Mouse (Mus musculus): Measurements from ENCODE around the gene Fxyd4. TPM values are rescaled to one million over a fixed set of nuclear protein-coding genes. Genes with fewer than 3 reads are reported as not detected.

The Fxyd4 gene
- polyA plus RNA-seq, 1 experiment = not detected

DNA sequence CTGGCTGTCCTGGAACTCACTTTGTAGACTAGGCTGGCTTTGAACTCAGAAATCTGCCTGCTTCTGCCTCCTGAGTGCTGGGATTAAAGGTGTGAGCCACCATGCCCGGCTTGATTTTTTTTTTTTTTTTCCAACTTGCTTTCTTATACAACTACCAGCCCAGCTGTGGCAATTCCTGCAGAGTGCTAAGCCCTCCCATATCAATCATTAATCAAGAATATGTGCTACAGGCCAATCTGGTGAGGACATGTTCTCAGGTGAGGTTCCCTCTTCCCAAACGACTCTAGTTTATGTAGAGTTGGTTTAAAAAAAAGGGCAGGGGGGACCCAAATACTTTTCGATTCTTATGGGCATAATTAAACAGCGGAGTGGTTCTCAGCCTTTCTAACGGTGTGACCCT is 39.7 kb downstream of the Fxyd4 start:
- no peak overlapping the region for H3K27ac ChIP-seq (ENCODE audit: insufficient read depth, low read length)
- no peak for TF ChIP-seq CTCF (IDR thresholded peaks at IDR 0.05; ENCODE audit: borderline replicate concordance, insufficient read depth, low read length)
- no peak for TF ChIP-seq POLR2A (IDR thresholded peaks at IDR 0.05; ENCODE audit: low read depth, low read length)
- H3K4me3 ChIP-seq (ENCODE audit: insufficient read depth, low read length) = no peak overlapping the region
- H3K4me1 ChIP-seq (ENCODE audit: control insufficient read depth, insufficient read depth, low read length) = 0 out of 2 replicates have a peak, but pooled peaks cover 3% of the 10 kb centered on the region

DNA sequence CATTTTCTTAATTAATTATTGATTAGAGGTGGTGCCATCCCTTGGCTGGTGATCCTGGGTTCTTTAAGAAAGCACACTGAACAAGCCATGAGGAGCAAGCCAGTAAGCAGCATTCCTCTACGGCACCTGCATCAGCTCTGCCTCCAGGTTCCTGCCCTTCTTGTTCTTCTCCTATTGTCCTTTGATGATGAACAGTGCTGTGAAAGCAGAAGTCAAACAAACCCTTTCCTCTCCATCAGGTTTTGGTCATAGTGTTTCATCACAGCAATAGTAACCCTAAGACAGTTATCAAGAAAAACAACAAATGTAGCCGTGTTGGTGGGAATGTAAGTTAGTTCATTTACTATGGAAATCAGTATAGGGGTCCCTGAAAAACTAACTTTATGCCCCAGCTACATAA is 44.1 kb downstream of the Fxyd4 start:
- H3K4me1 ChIP-seq (ENCODE audit: control insufficient read depth, insufficient read depth, low read length) = no peaks in the 10 kb centered on the region
- TF ChIP-seq POLR2A (IDR thresholded peaks at IDR 0.05; ENCODE audit: low read depth, low read length) (no peak), CTCF (IDR thresholded peaks at IDR 0.05; ENCODE audit: borderline replicate concordance, insufficient read depth, low read length) (no peak)
- no peak overlapping the region for H3K4me3 ChIP-seq (ENCODE audit: insufficient read depth, low read length)
- H3K27ac ChIP-seq (ENCODE audit: insufficient read depth, low read length) = no peak overlapping the region

DNA sequence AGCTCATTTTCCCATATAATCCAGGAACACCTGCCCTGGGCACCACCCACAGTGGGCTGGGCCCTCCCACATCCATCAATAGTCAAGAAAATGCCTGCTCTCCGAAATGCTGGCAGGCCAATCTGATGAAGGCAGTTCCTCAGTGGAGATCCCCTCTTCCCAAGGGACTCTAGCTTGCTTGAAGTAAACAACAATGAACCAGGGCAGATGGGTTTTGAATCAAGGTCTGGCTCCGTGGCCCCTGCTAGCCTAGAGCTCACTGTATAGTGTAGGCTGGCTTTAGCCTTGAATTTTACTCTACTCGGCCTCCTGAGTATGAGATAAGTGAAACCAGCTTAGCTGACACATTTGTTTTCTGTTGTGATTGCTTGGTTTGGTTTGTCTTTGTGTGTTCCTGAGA is 45.1 kb downstream of the Fxyd4 start:
- Histone ChIP-seq H3K4me1 (ENCODE audit: control insufficient read depth, insufficient read depth, low read length) (no peaks in the 10 kb centered on the region), H3K4me3 (ENCODE audit: insufficient read depth, low read length) (no peak overlapping the region), H3K27ac (ENCODE audit: insufficient read depth, low read length) (no peak overlapping the region)
- TF ChIP-seq CTCF (IDR thresholded peaks at IDR 0.05; ENCODE audit: borderline replicate concordance, insufficient read depth, low read length) (no peak), POLR2A (IDR thresholded peaks at IDR 0.05; ENCODE audit: low read depth, low read length) (no peak)

DNA sequence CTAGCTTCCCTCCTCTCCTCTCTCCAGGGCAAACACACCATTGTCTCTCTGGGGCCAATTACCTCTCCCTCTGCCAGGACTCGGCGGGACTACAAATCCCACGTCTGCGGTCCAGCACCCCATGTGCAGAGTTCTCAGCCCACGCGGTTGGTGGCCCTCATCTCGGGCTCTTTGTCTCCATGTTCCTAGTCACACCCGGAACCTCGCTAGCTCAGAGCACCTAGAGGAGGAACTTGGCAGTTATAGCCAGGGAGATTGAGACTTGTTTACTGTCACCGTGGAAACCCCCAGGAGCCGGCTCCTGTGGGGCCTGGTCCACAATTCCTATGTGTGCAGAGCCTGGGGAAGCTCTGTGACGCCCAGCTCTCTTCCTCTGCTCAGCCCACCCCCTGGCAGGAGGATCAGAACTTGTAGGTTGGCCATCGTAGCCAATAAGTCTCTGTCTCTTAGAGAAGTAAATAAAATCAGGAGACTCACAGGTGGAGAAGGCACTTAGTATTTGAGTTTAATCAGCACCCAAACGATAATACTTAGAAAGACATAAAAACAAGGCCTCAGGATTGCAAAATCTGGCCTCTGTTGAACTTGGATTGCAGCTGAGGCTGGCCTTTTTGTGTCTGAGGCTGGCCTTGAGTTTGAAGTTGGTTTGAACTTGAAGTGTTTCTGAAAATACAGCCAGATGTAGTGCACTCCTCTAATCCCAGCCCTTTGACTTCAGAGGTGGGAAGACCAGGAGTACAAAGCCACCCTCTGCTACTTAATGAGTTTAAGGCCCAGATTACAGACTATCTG is 45.9 kb downstream of the Fxyd4 start:
- Histone ChIP-seq H3K4me1 (ENCODE audit: control insufficient read depth, insufficient read depth, low read length) (no peaks in the 10 kb centered on the region), H3K27ac (ENCODE audit: insufficient read depth, low read length) (no peak overlapping the region), H3K4me3 (ENCODE audit: insufficient read depth, low read length) (no peak overlapping the region)
- TF ChIP-seq POLR2A (IDR thresholded peaks at IDR 0.05; ENCODE audit: low read depth, low read length) (no peak), CTCF (IDR thresholded peaks at IDR 0.05; ENCODE audit: borderline replicate concordance, insufficient read depth, low read length) (no peak)

DNA sequence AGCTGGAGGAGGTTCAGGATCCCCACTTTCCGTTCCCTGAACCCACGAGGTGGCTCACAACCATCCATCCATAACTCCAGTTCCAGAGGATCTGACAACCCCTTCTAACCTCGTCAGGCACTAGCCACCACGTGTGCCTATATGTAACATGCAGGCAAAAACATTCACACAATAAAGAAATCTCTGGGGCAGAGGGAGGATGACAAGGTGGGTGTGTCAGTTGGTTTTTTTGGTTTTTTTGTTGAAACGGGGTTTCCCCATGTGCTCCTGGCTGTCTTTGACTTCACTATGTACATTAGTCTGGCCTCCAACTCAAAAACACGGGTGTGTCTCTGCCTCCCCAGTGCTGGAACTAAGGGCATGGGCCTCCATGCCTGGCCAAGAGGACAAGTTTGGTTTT is 47.2 kb downstream of the Fxyd4 start:
- H3K4me3 ChIP-seq (ENCODE audit: insufficient read depth, low read length) = no peak overlapping the region
- H3K4me1 ChIP-seq (ENCODE audit: control insufficient read depth, insufficient read depth, low read length) = no peaks in the 10 kb centered on the region
- no peak for TF ChIP-seq POLR2A (IDR thresholded peaks at IDR 0.05; ENCODE audit: low read depth, low read length)
- TF ChIP-seq CTCF (IDR thresholded peaks at IDR 0.05; ENCODE audit: borderline replicate concordance, insufficient read depth, low read length) = no peak
- no peak overlapping the region for H3K27ac ChIP-seq (ENCODE audit: insufficient read depth, low read length)

DNA sequence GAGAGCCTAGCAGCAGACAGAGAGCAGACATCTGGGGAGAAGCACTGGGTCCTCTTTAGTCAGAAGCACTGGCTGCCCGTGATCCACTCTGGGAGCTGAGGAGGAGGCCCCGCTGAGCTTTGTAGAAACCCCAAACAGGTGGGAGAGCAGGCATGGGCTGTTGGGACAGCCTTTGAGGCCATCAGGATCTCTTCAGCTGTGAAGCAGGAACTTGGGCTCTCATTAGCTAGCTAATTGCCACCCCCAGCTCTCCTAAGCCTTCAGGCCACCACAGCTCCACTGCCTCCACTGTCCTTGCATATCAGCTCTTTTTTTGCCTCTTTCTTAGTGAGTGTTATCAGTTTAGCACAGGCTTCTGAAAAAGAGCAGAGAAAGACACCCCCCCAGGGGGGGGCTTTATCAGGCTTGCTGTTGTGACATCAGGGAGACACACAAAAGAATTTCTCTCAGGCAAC is 48.8 kb downstream of the Fxyd4 start:
- no peaks in the 10 kb centered on the region for H3K4me1 ChIP-seq (ENCODE audit: control insufficient read depth, insufficient read depth, low read length)
- no peak for TF ChIP-seq POLR2A (IDR thresholded peaks at IDR 0.05; ENCODE audit: low read depth, low read length)
- no peak overlapping the region for H3K27ac ChIP-seq (ENCODE audit: insufficient read depth, low read length)
- no peak overlapping the region for H3K4me3 ChIP-seq (ENCODE audit: insufficient read depth, low read length)

DNA sequence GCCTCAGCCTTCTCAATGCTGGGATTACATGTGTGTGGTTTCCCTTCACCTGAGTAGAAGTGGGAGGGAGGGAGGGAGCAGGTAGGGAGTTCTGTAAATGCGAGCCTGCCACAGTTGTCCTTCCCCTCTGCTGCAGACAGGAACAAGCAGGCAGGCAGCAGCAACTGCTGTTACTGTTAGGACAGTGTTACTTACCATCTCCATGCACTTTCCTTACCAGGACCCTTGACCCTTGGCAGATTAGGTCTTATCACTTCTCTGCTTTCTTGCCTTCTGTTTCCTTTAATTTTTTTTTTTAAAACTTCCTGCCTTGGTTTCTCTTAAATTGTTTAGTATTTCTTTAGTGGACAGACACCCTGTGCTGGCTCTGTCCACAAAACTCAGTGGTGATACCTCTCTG is 49.5 kb downstream of the Fxyd4 start:
- H3K4me1 ChIP-seq (ENCODE audit: control insufficient read depth, insufficient read depth, low read length) = no peaks in the 10 kb centered on the region
- TF ChIP-seq CTCF (IDR thresholded peaks at IDR 0.05; ENCODE audit: borderline replicate concordance, insufficient read depth, low read length) (no peak), POLR2A (IDR thresholded peaks at IDR 0.05; ENCODE audit: low read depth, low read length) (no peak)
- H3K4me3 ChIP-seq (ENCODE audit: insufficient read depth, low read length) = no peak overlapping the region
- no peak overlapping the region for H3K27ac ChIP-seq (ENCODE audit: insufficient read depth, low read length)

DNA sequence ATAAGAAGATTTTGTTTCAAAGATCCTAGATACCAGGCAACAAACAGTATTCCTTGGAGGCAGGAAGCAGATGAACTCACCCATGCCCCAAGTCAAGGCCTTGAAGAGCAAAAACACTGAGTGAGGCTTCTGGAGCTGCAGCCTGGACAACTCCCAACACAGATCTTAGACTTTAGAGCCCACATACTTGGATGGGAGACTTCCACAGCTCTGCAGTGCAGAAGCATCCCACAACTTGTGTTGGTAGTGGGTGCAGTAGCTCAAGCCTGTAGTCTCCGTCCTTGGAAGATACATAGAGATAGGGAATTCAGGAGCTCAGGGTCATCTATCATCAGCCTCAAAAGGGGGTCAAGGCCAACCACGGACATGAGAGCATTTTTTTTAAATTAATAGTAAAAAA is 51.5 kb downstream of the Fxyd4 start:
- no peak for TF ChIP-seq POLR2A (IDR thresholded peaks at IDR 0.05; ENCODE audit: low read depth, low read length)
- no peak for TF ChIP-seq CTCF (IDR thresholded peaks at IDR 0.05; ENCODE audit: borderline replicate concordance, insufficient read depth, low read length)
- H3K4me1 ChIP-seq (ENCODE audit: control insufficient read depth, insufficient read depth, low read length) = 0 out of 2 replicates have a peak, but pooled peaks cover 2% of the 10 kb centered on the region
- H3K4me3 ChIP-seq (ENCODE audit: insufficient read depth, low read length) = no peak overlapping the region
- no peak overlapping the region for H3K27ac ChIP-seq (ENCODE audit: insufficient read depth, low read length)

Other genes starting within 250 kb of the Fxyd4 start
- gene Zfp637, start 96.5 kb downstream of the Fxyd4 start, polyA plus RNA-seq (2011; ENCODE audit: insufficient read length, low read depth, missing spikeins) = 37.9 and 51.2 TPM in 2 replicates
- gene Zfp239, start 75.6 kb downstream of the Fxyd4 start, polyA plus RNA-seq (2011; ENCODE audit: insufficient read length, low read depth, missing spikeins) = 4.9 and 5.5 TPM in 2 replicates
- 479 and 482 TPM in 2 replicates for gene Hnrnpf, start 37.4 kb downstream of the Fxyd4 start, polyA plus RNA-seq (2011; ENCODE audit: insufficient read length, low read depth, missing spikeins)
- gene Rasgef1a, start 73.7 kb upstream of the Fxyd4 start, polyA plus RNA-seq (2011; ENCODE audit: insufficient read length, low read depth, missing spikeins) = not detected in 2 replicates
- gene Csgalnact2, start 201.4 kb upstream of the Fxyd4 start, polyA plus RNA-seq (2011; ENCODE audit: insufficient read length, low read depth, missing spikeins) = 25.1 and 32.6 TPM in 2 replicates

All from embryonic fibroblast, embryonic 13.5 days (primary cell).